Mouse (Mus musculus): ENCODE results near the gene Rab8a. TPM values are rescaled to one million over a fixed set of nuclear protein-coding genes. Genes with fewer than 3 reads are reported as not detected.

Rab8a gene
- total and polyA plus RNA-seq, 2 experiments from 2014 or later, result 33.9 to 50.8 TPM

DNA sequence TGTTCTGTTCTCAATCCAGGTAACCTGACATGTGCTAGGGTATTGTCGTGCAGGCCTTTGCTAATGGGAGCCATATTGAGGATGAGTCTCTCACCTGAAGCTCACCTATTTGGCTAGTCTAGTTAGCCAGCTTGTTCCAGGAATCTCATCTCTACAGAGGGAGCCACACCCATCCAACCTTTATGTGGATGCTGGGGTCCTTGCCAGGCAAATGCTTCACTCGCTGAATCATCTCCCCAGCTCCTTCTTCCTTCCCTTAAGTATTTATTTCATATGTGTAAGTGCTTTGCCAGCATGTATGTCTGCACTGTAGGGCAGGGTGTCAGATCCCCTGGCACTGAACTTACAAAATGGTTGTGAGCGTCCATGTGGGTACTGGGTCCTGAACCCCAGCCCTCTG is 14.4 kb upstream of the Rab8a start:
- DNase-seq (ENCODE audit: low spot score) (no peak), ATAC-seq (ENCODE audit: insufficient read depth, low read depth) (no peak)
- Histone ChIP-seq H3K4me2 (ENCODE audit: low read depth, low read length) (no peak overlapping the region), H3K9ac (replicated peaks; ENCODE audit: low read depth, low read length) (no peak overlapping the region), H3K4me1 (ENCODE audit: control insufficient read depth, insufficient read depth) (peaks cover 11% of the 10 kb centered on the region; the same call in 1 of the 2 replicates), H3K27me3 (ENCODE audit: control insufficient read depth, insufficient read depth, low read length) (no peaks in the 10 kb centered on the region), H3K27ac (ENCODE audit: low read depth) (0 out of 2 replicates have a peak overlapping the region, but pooled peaks have one; percentile 20), H3K4me3 (ENCODE audit: low read depth, low read length) (no peak overlapping the region), H3K36me3 (replicated peaks; ENCODE audit: control insufficient read depth, insufficient read depth, low read length) (peaks cover 97% of the 10 kb centered on the region), H3K9me3 (replicated peaks; ENCODE audit: control insufficient read depth, low read length) (no peaks in the 10 kb centered on the region)
- TF ChIP-seq CTCF (IDR thresholded peaks at IDR 0.05; ENCODE audit: low read depth), result no peak
- no peak for TF ChIP-seq EP300 (IDR thresholded peaks at IDR 0.05; ENCODE audit: low read depth)
- WGBS, result 61% methylated on average over 3 of the region's 3 CpGs

DNA sequence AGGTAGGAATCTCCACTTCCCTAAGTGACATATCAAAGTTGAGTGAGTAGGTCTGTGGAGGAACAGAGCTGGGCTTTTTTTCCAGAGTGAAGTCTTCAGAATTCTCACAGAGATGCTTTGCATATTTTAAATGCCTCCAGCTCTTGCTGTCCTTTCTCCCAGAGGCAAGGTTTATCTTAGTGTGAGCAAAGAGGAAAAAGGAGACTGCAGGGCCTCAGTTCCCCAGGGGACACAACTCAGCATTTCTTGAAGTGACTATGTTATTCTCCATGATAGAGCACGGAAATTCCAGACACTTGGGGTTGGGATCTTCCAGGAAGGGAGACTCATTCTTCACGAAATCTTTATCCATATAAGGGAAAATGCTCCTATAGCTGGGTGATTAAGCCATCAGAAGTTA is 13.7 kb upstream of the Rab8a start:
- Histone ChIP-seq H3K36me3 (replicated peaks; ENCODE audit: control insufficient read depth, insufficient read depth, low read length) (peaks cover 97% of the 10 kb centered on the region), H3K4me2 (ENCODE audit: low read depth, low read length) (no peak overlapping the region), H3K27me3 (ENCODE audit: control insufficient read depth, insufficient read depth, low read length) (no peaks in the 10 kb centered on the region), H3K27ac (ENCODE audit: low read depth) (peak overlapping the region; percentile 20; the same call in 1 of the 2 replicates), H3K4me1 (ENCODE audit: control insufficient read depth, insufficient read depth) (peaks cover 11% of the 10 kb centered on the region; the same call in 1 of the 2 replicates), H3K9ac (replicated peaks; ENCODE audit: low read depth, low read length) (no peak overlapping the region), H3K9me3 (replicated peaks; ENCODE audit: control insufficient read depth, low read length) (no peaks in the 10 kb centered on the region), H3K4me3 (ENCODE audit: low read depth, low read length) (no peak overlapping the region)
- DNase-seq (ENCODE audit: low spot score), result no peak
- ATAC-seq (ENCODE audit: insufficient read depth, low read depth), result no peak
- 23% methylated on average over 2 of the region's 2 CpGs for WGBS
- TF ChIP-seq CTCF (IDR thresholded peaks at IDR 0.05; ENCODE audit: low read depth) (no peak), EP300 (IDR thresholded peaks at IDR 0.05; ENCODE audit: low read depth) (no peak)

DNA sequence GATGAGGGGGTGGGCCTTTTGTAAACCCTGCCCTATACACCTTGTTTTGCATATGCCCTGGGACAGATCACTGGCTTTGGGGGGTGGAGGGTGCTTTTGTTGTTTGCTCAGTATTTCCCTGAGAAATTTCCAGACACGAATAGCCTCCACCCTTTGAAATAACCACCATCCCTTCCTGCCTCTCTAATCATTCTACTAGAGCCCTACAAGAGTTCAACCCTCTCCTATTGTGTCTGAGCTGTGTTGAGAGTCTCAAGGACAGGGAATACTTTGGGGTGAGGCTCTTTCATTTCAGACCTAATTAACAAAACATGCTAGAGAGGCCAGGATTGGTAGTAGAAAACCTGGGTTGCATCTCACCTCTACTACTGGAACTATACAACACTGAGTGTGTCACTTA is 11.9 kb upstream of the Rab8a start:
- WGBS, result 75% methylated on average over 1 of the region's 1 CpGs
- no peak overlapping the region for H3K27ac ChIP-seq (ENCODE audit: low read depth)
- no peaks in the 10 kb centered on the region for H3K9me3 ChIP-seq (replicated peaks; ENCODE audit: control insufficient read depth, low read length)
- peaks cover 90% of the 10 kb centered on the region for H3K36me3 ChIP-seq (replicated peaks; ENCODE audit: control insufficient read depth, insufficient read depth, low read length)
- no peak overlapping the region for H3K4me2 ChIP-seq (ENCODE audit: low read depth, low read length)
- TF ChIP-seq CTCF (IDR thresholded peaks at IDR 0.05; ENCODE audit: low read depth), result no peak
- no peak for TF ChIP-seq EP300 (IDR thresholded peaks at IDR 0.05; ENCODE audit: low read depth)
- ATAC-seq (ENCODE audit: insufficient read depth, low read depth), result no peak
- peaks cover 11% of the 10 kb centered on the region; the same call in 1 of the 2 replicates for H3K4me1 ChIP-seq (ENCODE audit: control insufficient read depth, insufficient read depth)
- no peaks in the 10 kb centered on the region for H3K27me3 ChIP-seq (ENCODE audit: control insufficient read depth, insufficient read depth, low read length)
- no peak overlapping the region for H3K4me3 ChIP-seq (ENCODE audit: low read depth, low read length)
- H3K9ac ChIP-seq (replicated peaks; ENCODE audit: low read depth, low read length), result no peak overlapping the region
- DNase-seq (ENCODE audit: low spot score), result no peak

DNA sequence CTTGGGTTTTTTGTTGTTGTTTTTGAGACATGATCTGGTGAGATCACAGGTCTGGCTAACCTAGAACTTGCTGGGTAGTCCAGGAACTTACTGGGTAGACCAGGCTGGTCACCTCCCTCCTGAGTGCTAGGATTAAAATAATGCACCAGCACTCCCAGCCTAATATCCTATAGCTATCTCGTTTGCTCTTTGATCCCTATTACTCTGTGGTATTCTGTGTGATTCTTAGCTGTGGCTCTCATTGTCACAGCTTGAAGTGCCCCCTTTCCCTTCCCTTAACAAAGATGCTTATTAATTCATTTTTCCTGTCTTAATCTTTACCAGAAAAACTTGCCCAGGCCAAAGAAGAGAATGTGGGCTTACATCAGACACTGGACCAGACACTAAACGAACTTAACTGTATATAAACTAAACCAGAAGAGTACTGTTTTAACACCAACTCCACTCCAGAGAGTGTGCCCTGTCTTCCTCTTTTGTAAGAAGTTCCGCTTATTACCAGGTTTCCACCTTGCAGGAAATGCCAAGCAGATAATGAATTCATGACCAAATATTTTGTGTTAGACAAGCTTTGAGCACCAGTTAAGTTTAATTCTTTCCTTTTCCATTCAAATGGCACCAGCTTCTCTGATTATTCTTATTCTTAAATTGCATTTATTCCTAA is 9.5 kb upstream of the Rab8a start:
- DNase-seq (ENCODE audit: low spot score) (no peak), ATAC-seq (ENCODE audit: insufficient read depth, low read depth) (no peak)
- Histone ChIP-seq H3K27ac (ENCODE audit: low read depth) (no peak overlapping the region), H3K4me3 (ENCODE audit: low read depth, low read length) (no peak overlapping the region), H3K9me3 (replicated peaks; ENCODE audit: control insufficient read depth, low read length) (no peaks in the 10 kb centered on the region), H3K9ac (replicated peaks; ENCODE audit: low read depth, low read length) (no peak overlapping the region), H3K4me1 (ENCODE audit: control insufficient read depth, insufficient read depth) (0 out of 2 replicates have a peak, but pooled peaks cover 3% of the 10 kb centered on the region), H3K36me3 (replicated peaks; ENCODE audit: control insufficient read depth, insufficient read depth, low read length) (peaks cover 72% of the 10 kb centered on the region), H3K4me2 (ENCODE audit: low read depth, low read length) (no peak overlapping the region), H3K27me3 (ENCODE audit: control insufficient read depth, insufficient read depth, low read length) (no peaks in the 10 kb centered on the region)
- WGBS, result 71% methylated on average over 3 of the region's 3 CpGs
- TF ChIP-seq CTCF (IDR thresholded peaks at IDR 0.05; ENCODE audit: low read depth), result no peak
- no peak for TF ChIP-seq EP300 (IDR thresholded peaks at IDR 0.05; ENCODE audit: low read depth)

DNA sequence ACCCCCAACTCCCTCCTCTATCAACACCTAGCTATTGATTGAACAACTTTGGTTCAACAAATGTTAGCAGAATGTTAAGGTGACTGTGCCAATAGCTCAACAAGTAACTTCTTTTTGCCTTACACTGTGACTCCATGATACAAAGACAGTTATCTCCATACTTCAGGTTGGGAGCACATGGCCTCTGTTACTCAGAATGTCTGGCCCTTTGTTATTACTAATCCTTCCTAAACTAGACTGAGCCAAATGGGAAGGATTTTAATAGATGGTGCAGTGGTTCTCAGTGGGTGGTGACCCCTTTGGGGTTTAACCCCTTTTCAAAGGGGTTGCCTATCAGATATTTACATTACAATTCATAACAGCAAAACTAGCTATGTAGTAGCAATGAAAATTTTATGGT is 7.6 kb upstream of the Rab8a start:
- no peak for ATAC-seq (ENCODE audit: insufficient read depth, low read depth)
- H3K4me2 ChIP-seq (ENCODE audit: low read depth, low read length), result no peak overlapping the region
- no peak for DNase-seq (ENCODE audit: low spot score)
- TF ChIP-seq EP300 (IDR thresholded peaks at IDR 0.05; ENCODE audit: low read depth) (no peak), CTCF (IDR thresholded peaks at IDR 0.05; ENCODE audit: low read depth) (no peak)
- no peaks in the 10 kb centered on the region for H3K27me3 ChIP-seq (ENCODE audit: control insufficient read depth, insufficient read depth, low read length)
- no peak overlapping the region for H3K27ac ChIP-seq (ENCODE audit: low read depth)
- H3K9me3 ChIP-seq (replicated peaks; ENCODE audit: control insufficient read depth, low read length), result no peaks in the 10 kb centered on the region
- no peak overlapping the region for H3K4me3 ChIP-seq (ENCODE audit: low read depth, low read length)
- no peak overlapping the region for H3K9ac ChIP-seq (replicated peaks; ENCODE audit: low read depth, low read length)
- H3K4me1 ChIP-seq (ENCODE audit: control insufficient read depth, insufficient read depth), result no peaks in the 10 kb centered on the region
- H3K36me3 ChIP-seq (replicated peaks; ENCODE audit: control insufficient read depth, insufficient read depth, low read length), result peaks cover 54% of the 10 kb centered on the region

DNA sequence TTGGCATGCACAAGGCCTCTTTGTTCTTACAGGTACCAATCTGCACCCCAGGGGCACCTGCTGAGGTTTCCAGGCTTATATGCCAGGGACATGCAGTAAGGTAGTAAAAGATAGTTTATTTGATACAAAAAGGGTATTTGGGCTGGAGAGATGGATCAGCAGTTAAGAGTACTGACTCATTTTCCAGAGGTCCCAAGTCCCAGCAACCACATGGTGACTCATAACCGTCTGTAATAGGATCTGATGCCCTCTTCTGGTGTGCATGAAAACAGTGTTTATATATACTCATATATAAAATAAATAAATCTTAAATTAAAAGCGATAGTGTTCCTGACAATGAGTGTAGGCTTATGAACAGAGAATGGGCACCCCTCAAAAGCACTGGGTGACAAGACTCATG is 2.9 kb upstream of the Rab8a start:
- Histone ChIP-seq H3K9me3 (replicated peaks; ENCODE audit: control insufficient read depth, low read length) (no peaks in the 10 kb centered on the region), H3K4me2 (ENCODE audit: low read depth, low read length) (no peak overlapping the region), H3K27ac (ENCODE audit: low read depth) (no peak overlapping the region), H3K4me1 (ENCODE audit: control insufficient read depth, insufficient read depth) (peaks cover 16% of the 10 kb centered on the region), H3K36me3 (replicated peaks; ENCODE audit: control insufficient read depth, insufficient read depth, low read length) (peaks cover 15% of the 10 kb centered on the region), H3K27me3 (ENCODE audit: control insufficient read depth, insufficient read depth, low read length) (no peaks in the 10 kb centered on the region), H3K9ac (replicated peaks; ENCODE audit: low read depth, low read length) (no peak overlapping the region), H3K4me3 (ENCODE audit: low read depth, low read length) (no peak overlapping the region)
- DNase-seq (ENCODE audit: low spot score) (no peak), ATAC-seq (ENCODE audit: insufficient read depth, low read depth) (no peak)
- 87% methylated on average over 2 of the region's 2 CpGs for WGBS
- TF ChIP-seq EP300 (IDR thresholded peaks at IDR 0.05; ENCODE audit: low read depth) (no peak), CTCF (IDR thresholded peaks at IDR 0.05; ENCODE audit: low read depth) (no peak)

Data from heart, postnatal 0 days (tissue).